Mouse (Mus musculus) cortical plate, adult 2 months (tissue): Measurements from ENCODE around the gene Podn.

Experiments used
- CTCF ChIP-seq: fragments of 200-500 bp; IDR thresholded peaks from 2 replicates; pipeline ENCODE4 v1.5.1; 2011; ENCODE audit warnings: mild to moderate bottlenecking, control low read depth, low read length; ENCODE audit not compliant: insufficient read depth; ENCODE audit errors: extremely low read depth
- POLR2A ChIP-seq: fragments of 200-500 bp; IDR thresholded peaks from 2 replicates; pipeline ENCODE4 v1.6.1; 2011; ENCODE audit warnings: mild to moderate bottlenecking, low read length, control low read depth; ENCODE audit not compliant: insufficient read depth; ENCODE audit errors: extremely low read depth

- TF ChIP-seq CTCF (no peak), POLR2A (no peak)
Measured at GRCm38 (mm10) chr4:108032352-108032849, 63.8 kb downstream of the Podn start.
